Mouse (Mus musculus) limb, embryonic 14.5 days (tissue): ENCODE measurements at regions not wholly inside any gene's neighbourhood (a gene's known extent, or its start where the extent isn't known, plus 50 kb on each side); places are given as distances from the start of the nearest gene placed in this dataset.

Source experiments
- ATAC-seq: fragments of 200-750 bp; cut with Nextera tagmentation; 2 replicates; pipeline ENCODE4 v1.8.0; 2017; ENCODE audit warnings: low read depth, moderate number of reproducible peaks, moderate TSS enrichment; ENCODE audit not compliant: low FRiP score
- DNase-seq: peaks from one replicate; pipeline ENCODE4 v3.0.0-alpha.2; 2015; ENCODE audit warnings: low spot score
- H3K27ac ChIP-seq: fragments of 300-500 bp; sonication (generic); replicated peaks from 2 replicates; pipeline ENCODE4 v1.5.1; 2014; ENCODE audit warnings: low read depth, mild to moderate bottlenecking, low read length, moderate library complexity, mixed read lengths
- H3K27me3 ChIP-seq: fragments of 300-500 bp; sonication (generic); 2 replicates; pipeline ENCODE4 v1.6.1; 2014; ENCODE audit warnings: low read length, mixed read lengths; ENCODE audit not compliant: control insufficient read depth, insufficient read depth
- H3K36me3 ChIP-seq: fragments of 300-500 bp; sonication (generic); 2 replicates; pipeline ENCODE4 v1.6.1; 2014; ENCODE audit warnings: mild to moderate bottlenecking, low read length, moderate library complexity, mixed read lengths; ENCODE audit not compliant: control insufficient read depth, insufficient read depth
- H3K4me1 ChIP-seq: fragments of 300-500 bp; sonication (generic); 2 replicates; pipeline ENCODE4 v1.6.1; 2014; ENCODE audit warnings: antibody characterized with exemption, low read length, mixed read lengths; ENCODE audit not compliant: control insufficient read depth, insufficient read depth
- H3K4me2 ChIP-seq: fragments of 300-500 bp; sonication (generic); replicated peaks from 2 replicates; pipeline ENCODE4 v1.6.1; 2014; ENCODE audit warnings: low read depth, mild to moderate bottlenecking, low read length, moderate library complexity; ENCODE audit not compliant: severe bottlenecking
- H3K4me3 ChIP-seq: fragments of 300-500 bp; sonication (generic); replicated peaks from 2 replicates; pipeline ENCODE4 v1.5.1; 2014; ENCODE audit warnings: low read length
- H3K9ac ChIP-seq: fragments of 300-500 bp; sonication (generic); 2 replicates; pipeline ENCODE4 v1.6.1; 2014; ENCODE audit warnings: mild to moderate bottlenecking, low read depth, low read length, moderate library complexity; ENCODE audit not compliant: severe bottlenecking
- H3K9me3 ChIP-seq: fragments of 300-500 bp; sonication (generic); 2 replicates; pipeline ENCODE4 v1.6.1; 2016; ENCODE audit warnings: low read length; ENCODE audit not compliant: control insufficient read depth
- POLR2A ChIP-seq: fragments of 200-500 bp; IDR thresholded peaks from 2 replicates; pipeline ENCODE4 v1.8.0; 2012; ENCODE audit warnings: inconsistent platforms, mild to moderate bottlenecking, moderate library complexity, borderline replicate concordance; ENCODE audit not compliant: insufficient read depth, insufficient read length; ENCODE audit errors: extremely low read depth
- WGBS: fragments of 180-500 bp; shearing (Covaris S2); extraction: QIAGEN DNeasy Blood & Tissue Kit; methylation state at CpG from one replicate; pipeline ENCODE4 v1.1.7; 2014; 5-methylcytosine and 5-hydroxymethylcytosine counted together

DNA sequence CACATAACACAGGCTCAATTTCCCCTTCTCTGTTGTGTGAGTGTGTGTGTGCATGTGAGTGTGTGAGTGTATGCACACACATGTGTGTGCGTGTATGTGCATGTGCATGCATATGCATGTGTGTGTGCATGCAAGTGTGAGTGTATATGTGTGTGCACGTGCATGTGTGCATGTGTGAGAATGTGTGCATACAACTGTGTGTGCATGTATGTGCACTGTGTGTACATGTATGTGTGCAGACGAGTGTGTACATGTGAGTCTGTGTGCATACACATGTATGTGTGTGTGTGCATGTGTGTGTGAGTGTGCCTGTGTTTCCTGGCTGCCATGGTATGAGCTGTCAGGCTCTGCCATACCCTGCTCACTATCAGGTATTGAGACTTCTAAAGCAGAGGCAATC, 91.3 kb upstream of the A230072I06Rik start:
- 90% methylated on average over 3 of the region's 3 CpGs for WGBS
- no peaks in the 10 kb centered on the region for H3K36me3 ChIP-seq
- DNase-seq, result no peak
- H3K9me3 ChIP-seq, result no peaks in the 10 kb centered on the region
- no peak overlapping the region for H3K4me2 ChIP-seq
- no peak overlapping the region for H3K9ac ChIP-seq
- ATAC-seq, result no peak
- H3K4me3 ChIP-seq, result no peak overlapping the region
- H3K27ac ChIP-seq, result no peak overlapping the region
- TF ChIP-seq POLR2A, result no peak
- no peaks in the 10 kb centered on the region for H3K27me3 ChIP-seq
- no peaks in the 10 kb centered on the region for H3K4me1 ChIP-seq

DNA sequence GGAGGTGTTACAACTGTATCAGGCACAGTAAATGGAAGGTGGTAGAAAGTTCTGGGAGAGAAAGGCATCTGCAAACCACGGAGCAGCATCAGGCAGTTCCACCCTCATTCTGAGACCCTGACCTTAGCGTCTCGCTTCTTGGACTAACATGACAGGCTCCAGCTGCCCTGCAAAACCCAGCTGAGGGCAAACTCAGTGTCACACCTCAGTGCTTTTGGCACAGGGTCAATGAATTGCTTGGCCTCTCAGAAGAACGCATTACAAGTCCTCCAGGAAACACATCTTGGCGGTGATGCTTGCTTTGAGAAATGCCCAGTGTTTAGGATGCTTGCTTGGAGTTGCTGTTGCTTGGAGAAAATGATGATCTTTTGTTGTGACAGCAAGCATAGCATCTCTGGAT, 90.2 kb upstream of the A230072I06Rik start:
- Histone ChIP-seq H3K9me3 (no peaks in the 10 kb centered on the region), H3K36me3 (no peaks in the 10 kb centered on the region), H3K4me3 (no peak overlapping the region), H3K4me1 (no peaks in the 10 kb centered on the region), H3K4me2 (no peak overlapping the region), H3K27ac (no peak overlapping the region), H3K9ac (no peak overlapping the region), H3K27me3 (no peaks in the 10 kb centered on the region)
- DNase-seq, result no peak
- 79% methylated on average over 5 of the region's 5 CpGs for WGBS
- no peak for ATAC-seq
- TF ChIP-seq POLR2A, result no peak

DNA sequence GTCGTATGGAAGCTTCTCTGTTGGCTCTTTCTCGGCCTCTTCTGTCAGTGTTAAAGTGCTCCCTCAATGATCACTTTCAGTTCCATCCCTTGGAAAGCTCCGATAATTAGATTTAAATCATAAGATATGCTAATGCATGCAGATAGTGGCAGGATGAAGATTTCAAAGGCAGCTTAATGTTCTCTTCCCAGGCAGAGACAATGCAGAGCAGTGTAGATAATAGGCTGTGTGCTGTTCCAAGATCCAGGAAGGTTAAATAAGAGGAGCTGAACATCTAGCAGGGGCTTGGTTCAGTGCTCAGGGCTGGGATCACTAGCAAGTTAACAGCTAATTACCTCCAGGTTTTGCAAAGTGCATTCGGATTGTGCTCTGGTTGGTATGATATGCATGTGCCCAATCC, 89.7 kb upstream of the A230072I06Rik start:
- no peak for DNase-seq

GRCm38 (mm10) chr8:12192006-12192405, 86.6 kb upstream of the A230072I06Rik start:
- H3K27me3 ChIP-seq, result no peaks in the 10 kb centered on the region

More for the DNA sequence above, 89.7 kb upstream of the A230072I06Rik start:
- Histone ChIP-seq H3K27me3 (no peaks in the 10 kb centered on the region), H3K36me3 (no peaks in the 10 kb centered on the region), H3K9me3 (no peaks in the 10 kb centered on the region), H3K27ac (no peak overlapping the region), H3K9ac (no peak overlapping the region), H3K4me2 (no peak overlapping the region), H3K4me1 (no peaks in the 10 kb centered on the region), H3K4me3 (no peak overlapping the region)
- no peak for TF ChIP-seq POLR2A
- 78% methylated on average over 4 of the region's 4 CpGs for WGBS
- no peak for ATAC-seq

DNA sequence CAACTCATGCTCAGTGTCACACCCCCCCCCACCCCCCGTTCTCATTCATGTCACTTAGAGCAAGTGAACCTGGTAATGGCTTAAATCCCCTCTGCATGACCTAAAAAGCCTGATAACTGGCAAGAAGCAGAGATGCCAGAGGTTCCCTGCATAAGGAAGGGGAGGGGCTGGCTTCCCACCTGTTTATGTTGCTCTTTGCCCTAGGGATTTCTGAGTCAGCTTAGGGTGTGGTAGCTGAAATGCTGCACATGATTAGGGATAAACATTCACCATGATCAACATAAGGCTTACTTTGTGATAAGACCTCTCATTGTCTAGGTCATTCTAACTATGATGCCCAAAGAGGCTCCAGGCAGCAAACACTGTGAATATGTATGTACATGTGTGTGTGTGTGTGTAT, 72.7 kb upstream of the A230072I06Rik start:
- no peaks in the 10 kb centered on the region for H3K9me3 ChIP-seq
- WGBS, result 80% methylated on average over 1 of the region's 1 CpGs
- H3K4me3 ChIP-seq, result no peak overlapping the region
- ATAC-seq, result no peak
- H3K9ac ChIP-seq, result no peak overlapping the region
- H3K27me3 ChIP-seq, result no peaks in the 10 kb centered on the region
- no peaks in the 10 kb centered on the region for H3K4me1 ChIP-seq
- no peak for TF ChIP-seq POLR2A
- DNase-seq, result no peak
- no peaks in the 10 kb centered on the region for H3K36me3 ChIP-seq
- H3K27ac ChIP-seq, result no peak overlapping the region
- H3K4me2 ChIP-seq, result no peak overlapping the region

More at GRCm38 (mm10) chr8:12192006-12192405, 86.6 kb upstream of the A230072I06Rik start:
- no peak for TF ChIP-seq POLR2A
- no peak overlapping the region for H3K9ac ChIP-seq
- DNase-seq (no peak), ATAC-seq (no peak)
- no peak overlapping the region for H3K4me3 ChIP-seq
- no peaks in the 10 kb centered on the region for H3K36me3 ChIP-seq
- H3K9me3 ChIP-seq, result no peaks in the 10 kb centered on the region
- H3K4me2 ChIP-seq, result no peak overlapping the region
- no peaks in the 10 kb centered on the region for H3K4me1 ChIP-seq
- H3K27ac ChIP-seq, result no peak overlapping the region
- 23% methylated on average over 8 of the region's 8 CpGs for WGBS

DNA sequence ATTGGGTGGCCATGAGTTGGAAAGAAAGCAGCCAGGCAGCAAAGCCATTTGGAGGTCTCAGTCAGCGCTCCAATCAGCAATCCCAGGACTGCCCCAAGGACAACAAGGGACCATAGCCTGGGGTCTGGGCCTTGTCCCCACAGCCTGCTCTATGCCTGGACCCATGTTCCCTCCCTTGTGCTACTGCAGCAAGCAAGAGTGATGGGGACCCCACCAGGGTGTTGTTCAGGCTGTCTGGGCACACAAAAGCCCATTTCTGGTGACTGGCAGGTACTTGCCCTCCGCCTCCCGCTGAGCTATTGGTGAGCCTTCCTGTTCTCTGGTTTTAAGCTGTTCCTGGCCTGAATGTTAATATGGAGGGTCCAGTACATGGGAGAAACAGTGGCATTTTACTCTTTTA, 71.2 kb upstream of the A230072I06Rik start:
- no peak overlapping the region for H3K9ac ChIP-seq
- H3K36me3 ChIP-seq, result no peaks in the 10 kb centered on the region
- H3K9me3 ChIP-seq, result no peaks in the 10 kb centered on the region
- H3K4me1 ChIP-seq, result no peaks in the 10 kb centered on the region
- no peak overlapping the region for H3K27ac ChIP-seq
- no peak for TF ChIP-seq POLR2A
- no peaks in the 10 kb centered on the region for H3K27me3 ChIP-seq
- H3K4me3 ChIP-seq, result no peak overlapping the region
- 91% methylated on average over 3 of the region's 3 CpGs for WGBS
- no peak for ATAC-seq
- H3K4me2 ChIP-seq, result no peak overlapping the region
- DNase-seq, result no peak
